Mouse (Mus musculus): ENCODE data around the gene Prkag1.
A peak's percentile ranks its signal among the peaks of the same experiment; 100 is the strongest.

The Prkag1 gene

DNA sequence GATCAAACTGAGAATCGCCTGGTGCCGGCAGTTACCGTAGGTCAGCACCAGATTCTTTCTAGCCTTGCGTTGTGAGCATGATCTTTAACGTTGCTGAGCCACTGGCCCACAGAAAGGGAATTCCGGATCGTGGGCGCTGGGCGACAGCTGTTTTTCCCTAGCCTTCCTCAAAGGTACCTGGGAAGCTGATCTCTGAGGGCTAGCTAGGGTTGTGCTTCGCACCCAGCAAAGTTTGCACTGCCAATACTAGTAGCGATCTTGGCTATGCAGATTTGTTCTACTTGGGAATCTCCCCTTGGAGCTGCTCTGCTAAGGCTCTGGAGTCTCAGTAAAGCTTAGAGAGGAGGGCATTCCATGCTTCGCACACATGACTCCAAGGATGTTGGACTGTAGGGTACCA lies 40.1 kb downstream of the Prkag1 start:
- DNase-seq = no peak

DNA sequence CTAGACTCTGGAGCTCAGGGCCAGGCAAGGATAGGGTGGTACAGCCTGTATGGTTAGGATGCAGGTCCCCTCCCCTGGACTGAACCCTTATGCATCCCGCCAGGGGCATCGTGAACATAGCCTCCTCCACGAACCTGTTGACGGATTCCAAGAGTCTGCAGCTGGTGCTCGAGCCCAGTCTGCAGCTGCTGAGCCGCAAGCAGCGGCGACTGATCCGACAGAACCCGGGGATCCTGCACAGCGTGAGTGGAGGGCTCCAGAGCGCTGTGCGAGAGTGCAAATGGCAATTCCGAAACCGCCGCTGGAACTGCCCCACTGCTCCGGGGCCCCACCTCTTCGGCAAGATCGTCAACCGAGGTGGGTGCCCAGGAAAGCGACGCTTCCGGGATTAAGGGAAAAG lies 40.6 kb downstream of the Prkag1 start:
- no peak for DNase-seq

DNA sequence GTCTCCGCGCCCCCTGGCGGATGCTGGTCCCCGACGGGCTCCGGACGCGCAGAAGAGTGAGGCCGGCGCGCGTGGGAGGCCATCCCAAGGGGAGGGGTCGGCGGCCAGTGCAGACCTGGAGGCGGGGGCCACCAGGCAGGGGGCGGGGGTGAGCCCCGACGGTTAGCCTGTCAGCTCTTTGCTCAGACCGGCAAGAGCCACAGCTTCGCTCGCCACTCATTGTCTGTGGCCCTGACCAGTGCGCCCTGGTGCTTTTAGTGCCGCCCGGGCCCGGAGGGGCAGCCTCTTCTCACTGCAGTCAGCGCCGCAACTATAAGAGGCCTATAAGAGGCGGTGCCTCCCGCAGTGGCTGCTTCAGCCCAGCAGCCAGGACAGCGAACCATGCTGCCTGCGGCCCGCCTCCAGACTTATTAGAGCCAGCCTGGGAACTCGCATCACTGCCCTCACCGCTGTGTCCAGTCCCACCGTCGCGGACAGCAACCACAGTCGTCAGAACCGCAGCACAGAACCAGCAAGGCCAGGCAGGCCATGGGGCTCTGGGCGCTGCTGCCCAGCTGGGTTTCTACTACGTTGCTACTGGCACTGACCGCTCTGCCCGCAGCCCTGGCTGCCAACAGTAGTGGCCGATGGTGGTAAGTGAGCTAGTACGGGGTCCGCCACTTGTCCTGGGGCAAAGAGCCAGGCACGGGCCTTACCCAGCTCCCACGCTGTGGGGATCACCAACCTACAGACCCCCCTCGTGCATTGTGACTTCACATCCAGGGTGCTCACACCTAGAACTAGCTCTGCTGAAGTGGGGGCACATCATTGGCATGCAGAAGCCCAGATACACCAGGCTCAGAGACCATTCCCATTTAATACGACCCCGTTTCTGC lies 41.4 kb downstream of the Prkag1 start, which contains the start of gene Wnt1:
TSS of gene Wnt1 (plus strand) at position 197 of the 875 bp plus-strand sequence.
- peak in 1 of 2 experiments; percentile 86 for DNase-seq

DNA sequence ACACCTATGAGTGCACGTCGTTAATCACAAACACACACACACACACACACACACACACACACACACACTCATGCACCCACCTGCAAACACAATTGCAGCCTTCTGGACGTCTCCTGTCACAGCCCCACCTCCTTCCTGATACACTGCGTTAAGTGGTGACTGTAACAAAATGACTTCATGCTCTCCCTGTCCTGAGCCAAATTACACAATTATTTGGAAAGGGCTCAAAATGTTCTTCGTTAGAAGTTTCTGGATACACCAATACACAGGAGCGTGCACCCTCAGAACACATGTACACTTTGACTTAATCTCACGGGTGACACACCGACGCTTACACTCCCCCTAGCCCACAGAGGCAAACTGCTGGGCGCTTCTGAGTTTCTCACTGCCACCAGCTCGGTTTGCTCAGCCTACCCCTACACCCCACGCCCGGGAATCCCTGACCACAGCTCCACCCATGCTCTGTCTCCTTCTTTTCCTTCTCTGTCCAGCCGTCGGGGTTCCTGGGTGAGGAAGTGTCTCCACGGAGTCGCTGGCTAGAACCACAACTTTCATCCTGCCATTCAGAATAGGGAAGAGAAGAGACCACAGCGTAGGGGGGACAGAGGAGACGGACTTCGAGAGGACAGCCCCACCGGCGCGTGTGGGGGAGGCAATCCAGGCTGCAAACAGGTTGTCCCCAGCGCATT lies 42.2 kb downstream of the Prkag1 start:
- no peak for DNase-seq

DNA sequence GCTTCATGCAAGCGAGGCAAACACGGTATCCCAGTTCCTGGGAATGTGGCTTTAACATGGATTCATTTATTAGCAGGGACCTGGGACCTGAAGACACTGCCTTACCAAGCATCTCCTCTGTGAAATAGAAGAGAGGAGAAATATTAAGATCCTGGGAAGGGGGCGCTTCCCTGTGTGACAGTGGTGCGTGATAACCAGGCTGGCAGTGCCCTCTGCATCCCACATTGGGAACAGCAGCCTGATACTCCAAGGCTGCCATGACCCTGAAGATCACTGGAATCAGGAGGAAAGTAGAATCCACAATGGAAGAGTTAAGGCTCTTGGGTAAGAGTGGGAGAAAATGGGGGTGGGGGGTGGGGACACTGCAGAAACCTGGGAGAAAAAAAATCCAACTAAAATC lies 43.4 kb downstream of the Prkag1 start:
- peak in 1 of 2 experiments; percentile 44 for DNase-seq

DNA sequence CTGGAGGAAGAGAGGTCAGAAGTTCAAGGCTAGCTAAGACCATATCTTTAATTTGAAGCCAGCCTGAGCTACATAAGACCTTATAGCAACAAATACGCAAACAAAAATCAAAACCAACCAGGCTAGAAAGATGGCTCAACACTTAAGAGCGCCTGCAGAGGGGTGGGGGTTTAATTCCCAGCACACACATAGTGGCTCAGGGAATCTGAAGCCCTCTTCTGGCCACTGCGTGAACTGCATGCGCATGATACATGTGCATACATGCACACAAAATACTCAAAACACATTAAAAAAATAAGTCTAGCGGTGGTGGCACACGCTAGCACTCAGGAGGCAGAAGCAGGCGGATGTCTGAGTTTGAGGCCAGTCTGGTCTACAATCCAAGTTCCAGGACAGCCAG lies 45.6 kb downstream of the Prkag1 start:
- DNase-seq = peak in 1 of 2 experiments; percentile 62

DNA sequence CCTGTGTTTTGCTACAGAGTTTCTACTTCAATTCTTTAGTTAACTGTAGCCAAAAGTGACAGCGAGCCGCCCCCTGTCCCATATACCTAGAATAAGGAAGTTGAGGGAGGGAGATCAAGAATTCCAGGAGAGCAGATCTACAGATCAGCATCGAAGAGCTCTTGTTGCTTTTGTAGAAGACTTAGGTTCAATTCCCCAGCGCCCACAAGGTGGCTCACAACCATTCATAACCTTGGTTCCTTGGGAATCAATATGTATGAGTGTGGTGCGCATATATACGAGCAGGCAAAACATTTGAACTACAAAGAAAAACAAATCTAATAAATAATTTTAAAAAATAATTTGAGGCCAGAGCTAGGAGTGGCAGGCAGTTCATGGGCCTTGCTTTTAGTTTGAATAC lies 50.2 kb downstream of the Prkag1 start:
- DNase-seq = no peak

DNA sequence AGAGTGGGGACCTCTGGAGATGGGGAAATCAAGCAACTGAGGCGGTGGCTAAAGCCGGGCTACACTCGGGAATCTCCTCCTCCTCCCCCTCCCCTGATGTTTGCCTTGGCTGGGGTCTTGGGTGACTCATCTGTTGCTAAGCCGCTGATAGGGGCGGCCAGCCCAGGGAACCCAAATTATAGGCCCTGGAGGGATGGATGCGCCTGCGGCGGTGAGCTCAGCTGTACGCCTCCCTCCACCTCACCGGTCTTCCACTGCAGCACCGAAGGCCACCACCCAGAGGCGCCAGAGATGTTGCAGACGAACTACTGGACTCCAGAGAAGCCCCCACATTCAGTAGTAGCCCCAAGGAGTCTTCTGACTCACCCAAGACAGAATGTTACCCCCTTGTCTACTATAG lies 50.7 kb downstream of the Prkag1 start:
- DNase-seq = peak in 1 of 2 experiments; percentile 25

DNA sequence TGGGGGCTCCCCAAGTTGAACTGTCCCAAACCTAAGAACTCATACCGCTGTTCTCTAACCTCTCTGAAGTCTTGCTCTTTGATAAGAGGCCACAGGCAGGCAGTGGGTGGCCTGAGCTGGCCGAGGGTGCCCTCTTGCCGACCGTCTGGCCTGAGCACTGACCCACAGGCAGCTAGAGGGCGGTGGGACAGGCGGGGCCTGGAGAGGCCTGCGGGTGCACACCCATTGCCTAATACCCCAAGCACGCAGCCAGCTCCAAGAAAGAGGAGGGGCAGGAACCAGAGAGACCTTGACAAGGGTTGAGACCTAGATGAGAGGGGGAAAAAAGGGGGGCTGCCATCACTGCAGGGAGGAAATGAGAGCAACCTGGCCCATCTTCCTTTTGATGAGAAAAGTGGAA lies 51.2 kb downstream of the Prkag1 start:
- DNase-seq = no peak

DNA sequence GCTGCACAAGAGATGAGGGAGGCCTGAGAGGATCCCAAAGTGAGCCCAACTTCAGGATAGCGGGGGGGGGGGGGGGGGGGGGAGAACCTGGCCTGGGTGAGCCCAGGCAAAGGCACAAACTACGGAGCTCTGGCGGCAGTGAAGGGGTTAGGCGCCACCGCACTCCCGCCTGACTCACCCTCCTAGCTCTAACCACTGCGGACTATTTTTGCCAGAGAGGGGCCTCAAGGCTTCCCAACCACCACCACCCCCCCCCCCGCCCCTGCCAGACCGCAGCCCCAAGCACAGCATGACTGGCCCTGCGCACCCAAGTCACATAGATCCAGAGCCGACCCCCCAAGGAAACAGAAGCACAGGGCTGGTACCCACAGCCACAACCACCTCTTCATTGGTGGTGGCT lies 52.5 kb downstream of the Prkag1 start:
- no peak for DNase-seq

DNA sequence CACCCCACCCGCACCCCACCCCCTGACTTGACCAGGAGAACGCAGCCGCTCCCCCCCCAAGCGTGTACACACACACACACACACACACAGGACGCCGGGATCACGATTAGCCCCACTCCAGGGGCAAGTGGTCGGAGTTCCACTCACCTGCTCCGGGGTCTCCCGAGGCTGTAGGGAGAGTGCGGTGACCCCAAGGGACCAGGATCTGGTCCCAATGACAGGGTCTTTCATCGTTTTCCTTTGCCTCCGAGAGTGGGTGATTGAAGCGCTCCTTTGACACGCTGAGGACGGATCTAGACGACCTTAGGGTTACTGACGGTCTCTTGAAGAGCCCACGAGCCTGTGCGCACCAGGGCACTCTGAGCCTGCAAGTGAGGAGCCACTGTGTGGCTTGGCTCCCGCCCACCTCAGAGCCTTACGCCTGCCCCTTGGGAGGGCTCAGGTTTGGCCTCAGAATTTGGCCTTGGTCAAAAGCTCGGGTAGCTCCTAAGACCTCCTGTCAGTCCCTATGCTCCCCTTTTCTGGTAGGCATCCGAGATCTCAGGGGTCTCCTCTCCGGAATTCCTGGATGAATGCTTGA lies 53.0 kb downstream of the Prkag1 start:
- no peak for DNase-seq

DNA sequence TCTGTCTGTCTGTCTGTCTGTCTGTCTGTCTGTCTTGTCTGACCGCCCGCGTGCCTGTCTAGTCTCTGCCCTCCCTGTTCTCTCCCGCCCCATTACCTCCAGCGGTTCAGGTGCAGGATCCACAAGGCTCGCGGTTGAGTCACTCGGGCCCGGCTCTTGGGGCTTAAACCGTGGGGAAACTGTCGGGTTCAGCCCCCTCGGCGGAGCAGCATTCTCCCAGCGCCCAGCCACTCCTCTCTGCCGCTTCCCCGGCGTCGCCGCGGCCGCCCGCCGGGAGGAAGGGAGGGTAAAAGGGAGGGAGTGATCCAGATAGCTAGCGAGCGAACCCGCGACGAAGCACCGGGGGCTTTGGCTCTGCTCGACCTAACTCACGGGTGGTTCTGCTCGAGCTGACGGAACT lies 53.6 kb downstream of the Prkag1 start, which contains the start of gene Wnt10b:
TSS of gene Wnt10b (minus strand) at position 389 of the 400 bp plus-strand sequence.
- peak in 1 of 2 experiments; percentile 28 for DNase-seq

DNA sequence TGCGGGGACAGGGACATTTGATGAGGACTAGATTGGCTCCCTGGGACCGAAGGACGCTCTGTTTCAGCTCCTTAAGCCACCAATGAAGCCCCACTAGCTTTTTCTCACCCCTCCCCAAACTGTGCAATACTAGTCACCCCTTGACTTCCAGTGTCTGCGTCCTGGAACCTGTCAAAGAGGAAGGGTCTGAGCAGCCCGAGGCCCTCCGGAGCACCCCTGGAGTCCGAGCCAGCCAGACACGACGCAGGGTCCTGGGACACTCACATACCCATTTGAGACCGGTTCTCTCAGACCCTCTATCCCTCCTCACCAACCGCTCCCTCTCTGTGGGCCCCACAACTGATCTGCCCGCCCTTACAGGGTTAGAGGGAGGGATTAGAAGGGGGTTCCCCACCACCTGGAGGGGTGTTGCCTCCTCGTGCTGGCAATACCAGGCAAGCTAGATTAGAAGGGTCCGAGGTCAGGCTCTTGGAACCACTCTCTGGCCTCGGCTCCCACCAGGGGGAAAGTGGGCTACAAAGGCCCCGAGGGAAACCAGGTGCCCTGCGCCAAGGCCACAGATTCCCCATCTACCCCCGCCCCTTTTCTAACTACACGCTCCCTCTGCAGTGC lies 54.2 kb downstream of the Prkag1 start:
- no peak for DNase-seq

DNA sequence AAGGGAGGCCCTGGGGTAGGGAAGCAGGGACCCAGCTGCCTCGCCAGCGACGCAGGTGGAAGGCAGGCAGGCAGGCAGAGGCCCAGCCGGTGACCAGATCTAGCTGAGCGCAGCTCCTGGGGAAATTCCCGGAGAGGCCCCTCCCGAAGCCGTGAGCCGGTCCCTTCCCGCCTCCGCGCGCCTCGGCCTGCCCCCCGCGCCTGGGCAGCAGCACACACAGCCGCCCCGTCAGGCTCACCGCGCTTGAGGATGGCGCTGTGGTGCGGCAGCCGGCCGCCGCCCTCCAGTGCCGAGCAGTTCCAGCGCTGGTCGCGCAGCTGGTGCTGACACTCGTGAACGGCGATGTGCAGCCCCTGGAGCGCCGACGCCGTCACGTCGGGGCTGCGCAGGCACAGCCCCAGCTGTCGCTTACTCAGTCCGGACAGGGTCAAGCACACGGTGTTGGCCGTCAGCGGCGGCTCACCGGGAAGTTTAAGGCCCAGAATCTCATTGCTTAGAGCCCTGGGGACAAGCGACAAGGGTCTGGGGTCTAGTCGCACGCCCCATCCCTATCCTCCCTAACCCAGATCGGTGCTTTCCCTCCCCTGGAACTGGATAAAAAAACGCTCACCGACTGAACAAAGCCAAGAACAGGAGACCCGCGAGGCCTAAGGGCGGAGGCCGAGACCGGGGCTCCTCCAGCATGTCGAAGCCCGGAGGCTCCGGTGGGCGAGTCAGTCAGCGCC lies 54.9 kb downstream of the Prkag1 start:
- DNase-seq = peak; percentile 27 to 61

DNA sequence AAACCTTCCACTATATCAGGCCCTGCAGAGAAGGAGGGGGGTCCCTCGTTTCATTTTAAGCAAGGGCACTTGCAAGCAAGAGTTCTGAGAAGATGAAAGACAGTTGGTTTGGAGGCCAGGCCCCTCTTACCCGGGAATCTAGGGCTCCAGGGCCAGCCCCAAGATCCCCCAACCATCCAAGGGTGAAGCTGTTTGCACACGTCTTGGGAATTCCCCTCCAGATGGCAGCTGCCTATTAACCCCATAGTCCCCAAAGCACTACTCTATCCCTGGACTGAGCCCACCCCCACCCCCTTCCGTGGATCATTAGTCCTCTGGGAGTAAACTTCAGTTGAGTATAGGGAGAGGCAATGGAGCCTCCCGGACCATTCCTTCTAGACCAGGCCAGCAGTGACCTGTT lies 55.8 kb downstream of the Prkag1 start:
- DNase-seq = no peak

DNA sequence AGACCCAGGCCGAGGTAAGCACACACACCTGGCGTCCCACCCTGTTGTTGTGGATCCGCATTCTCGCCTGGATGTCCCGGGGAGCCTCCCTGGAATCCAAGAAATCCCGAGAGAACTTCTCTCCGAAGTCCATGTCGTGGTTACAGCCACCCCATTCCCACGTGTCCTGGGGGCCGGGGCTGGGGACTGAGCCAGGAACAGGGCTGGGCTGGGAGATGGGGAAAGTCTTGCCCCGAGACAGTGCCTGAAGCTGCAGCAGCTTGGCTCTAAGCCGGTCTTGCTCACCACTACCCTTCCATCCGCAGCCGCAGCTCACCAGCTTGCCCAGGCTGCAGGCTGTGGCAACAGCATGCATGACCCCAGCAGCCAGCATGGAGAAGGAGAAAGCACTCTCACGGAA lies 57.2 kb downstream of the Prkag1 start:
- no peak for DNase-seq

DNA sequence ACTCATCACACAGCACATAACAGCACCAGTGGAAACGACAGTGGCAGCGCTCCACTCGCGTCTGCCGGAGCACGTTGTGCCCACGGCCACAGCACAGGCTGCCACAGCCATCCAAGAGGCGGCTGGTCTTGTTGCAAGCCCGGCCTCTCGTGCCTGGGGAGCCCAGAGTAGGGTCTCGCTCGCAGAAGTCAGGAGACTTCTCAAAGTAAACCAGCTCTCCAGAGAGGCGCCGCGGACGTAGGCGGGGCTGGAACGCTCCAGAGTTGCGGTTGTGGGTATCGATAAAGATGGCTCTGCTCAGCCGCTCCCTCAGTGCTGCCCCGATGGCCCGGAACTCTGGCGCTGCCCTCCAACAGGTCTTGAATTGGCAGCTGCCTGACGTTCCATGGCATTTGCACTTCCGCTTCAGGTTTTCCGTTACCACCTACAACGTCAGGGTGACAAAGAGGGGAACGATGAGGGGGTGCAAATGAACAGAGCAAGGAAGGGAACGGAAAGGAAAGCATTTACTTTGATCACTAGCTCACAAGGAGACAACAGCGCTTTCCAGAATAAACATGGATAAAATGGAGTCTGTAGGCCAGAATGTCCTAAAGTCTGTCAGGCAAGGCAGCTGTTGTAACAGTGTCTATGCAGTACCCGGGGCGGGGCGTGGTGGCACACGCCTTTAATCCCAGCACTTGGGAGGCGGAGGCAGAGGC lies 58.7 kb downstream of the Prkag1 start:
- peak in 1 of 2 experiments; percentile 44 for DNase-seq

DNA sequence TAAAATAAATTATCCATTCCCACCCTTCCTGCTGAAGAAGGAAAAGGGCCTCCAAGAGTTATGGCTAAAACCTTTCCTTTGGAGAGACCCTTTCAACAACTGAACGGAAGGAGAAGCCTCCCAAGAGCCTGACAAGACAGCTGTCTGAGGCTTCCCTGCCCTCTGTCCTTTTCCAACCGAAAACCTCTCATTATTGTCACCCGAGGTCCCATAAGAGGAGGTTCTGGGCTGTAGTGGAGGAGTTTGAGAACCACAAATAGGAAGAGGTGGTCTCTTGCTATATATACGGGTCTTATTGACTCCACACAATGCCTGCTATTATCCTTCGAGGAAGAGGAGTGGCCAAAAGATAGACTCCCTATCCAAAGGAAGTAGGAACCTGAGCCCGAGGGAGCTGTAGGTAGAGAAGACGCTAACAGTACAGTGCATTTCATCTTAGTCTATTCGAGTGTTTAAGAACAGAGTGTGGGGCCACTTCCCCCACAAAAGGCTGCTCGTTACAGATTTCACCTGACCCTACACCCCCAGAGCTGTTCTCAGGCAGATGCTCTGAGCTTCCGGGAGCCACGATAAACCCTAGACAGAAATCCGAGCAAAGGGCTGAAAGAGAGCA lies 59.4 kb downstream of the Prkag1 start:
- no peak for DNase-seq

DNA sequence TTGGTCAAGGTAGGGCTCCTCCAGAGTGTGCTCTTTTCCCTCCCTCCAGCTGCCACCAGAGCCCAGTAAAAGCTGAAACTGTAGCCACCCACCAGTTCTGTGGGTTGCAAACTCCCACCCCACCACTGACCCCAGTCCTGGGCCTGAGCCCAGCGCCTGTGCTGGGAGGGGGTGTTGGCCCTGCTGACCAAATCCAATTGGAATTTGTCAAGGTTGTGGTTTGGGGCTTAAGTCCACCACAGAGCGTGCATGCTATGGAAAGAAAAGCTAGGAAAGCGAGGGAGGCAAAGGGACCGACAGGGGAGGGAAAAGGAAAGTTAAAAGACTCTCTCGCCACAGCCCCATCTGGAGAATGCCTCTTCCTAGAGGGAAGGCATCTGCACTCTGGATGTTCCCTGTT lies 63.1 kb downstream of the Prkag1 start:
- no peak for DNase-seq

DNA sequence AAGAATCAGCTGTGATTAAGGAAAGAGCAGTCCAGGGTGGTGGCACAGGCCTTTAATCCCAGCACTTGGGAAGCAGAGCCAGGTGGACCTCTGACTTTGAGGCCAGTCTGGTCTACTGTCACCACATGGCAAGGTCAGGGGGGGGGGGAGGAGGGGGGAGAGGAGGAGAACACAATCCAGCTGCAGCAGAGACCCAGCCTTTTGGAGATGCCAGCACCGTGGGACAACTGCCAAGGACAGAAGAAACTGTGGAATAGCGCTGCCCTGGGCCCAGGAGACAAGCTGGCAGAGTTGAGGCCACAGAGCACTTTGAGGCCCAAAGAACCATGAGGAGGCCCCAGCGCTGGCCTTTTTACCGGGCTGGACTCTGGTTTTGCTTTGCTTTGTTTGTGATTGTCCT lies 65.4 kb downstream of the Prkag1 start:
- DNase-seq = no peak
